Mouse (Mus musculus) ES-Bruce4 (cell line): ENCODE data around the gene Mki67.

Source experiments
- CTCF ChIP-seq: IDR thresholded peaks from one replicate; pipeline ENCODE4 v1.8.1; 2011; ENCODE audit warnings: low read depth, low read length
- POLR2A ChIP-seq: IDR thresholded peaks from one replicate; pipeline ENCODE4 v1.8.1; 2011; ENCODE audit warnings: low read length; ENCODE audit not compliant: insufficient read depth

DNA sequence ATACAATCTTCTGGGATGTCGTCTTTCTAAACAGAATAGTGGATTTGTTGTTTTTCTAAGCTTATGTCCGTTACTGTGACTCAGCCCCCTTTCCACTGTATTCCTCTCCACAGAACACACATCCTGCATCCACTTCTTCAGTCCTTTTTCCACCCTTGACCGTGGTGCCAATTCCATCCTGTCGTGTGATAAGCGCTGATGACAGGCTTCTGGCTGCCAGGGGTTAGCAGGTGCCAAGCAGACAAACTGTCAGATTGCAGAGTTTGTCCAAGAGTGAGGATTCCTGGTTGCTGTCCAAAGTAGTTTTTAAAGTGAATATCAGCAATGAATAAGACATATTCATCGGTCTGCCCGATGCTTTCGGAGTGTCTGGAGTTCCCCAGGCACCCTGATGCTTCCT is 39.4 kb downstream of the Mki67 start:
- TF ChIP-seq POLR2A (no peak), CTCF (no peak)
